Mouse (Mus musculus) CH12F3 (cell line): ENCODE results near the gene Smyd1.
"Not testable (repeated sequence)": the region's sequence is repeated elsewhere in the genome, so short reads cannot be mapped to it uniquely, and the experiment has no call there.

Source experiments
- in situ Hi-C: fragments of 300-500 bp; cut with MboI; formaldehyde crosslinking; loops from 2 replicates; pipeline ENCODE4 v1.14.3; 2020; ENCODE audit warnings: low sequenced_read_pairs

The Smyd1 gene

GRCm38 (mm10) chr6:71329881-71330280 lies 7.8 kb upstream of the Smyd1 start:
- in situ Hi-C loops = no loop called here

DNA sequence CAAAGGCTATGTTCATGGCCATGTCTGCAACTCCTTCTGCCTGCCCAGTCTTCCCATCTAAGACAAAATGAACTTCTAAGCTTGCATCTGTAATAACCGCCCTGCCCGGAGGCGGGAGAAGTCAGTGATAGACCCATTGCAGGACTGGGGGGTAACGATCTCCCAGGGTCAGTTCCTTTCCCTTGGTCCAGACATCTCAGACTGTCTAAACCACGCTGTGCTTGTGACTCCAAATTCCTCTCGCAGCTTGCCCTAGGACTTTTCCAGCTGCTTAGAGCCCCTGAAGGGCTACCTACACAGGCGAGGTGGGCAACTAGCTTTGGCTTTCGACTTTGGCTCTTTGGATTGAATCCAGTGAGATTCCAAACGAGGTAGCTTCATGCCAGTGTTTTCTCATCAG lies 2.8 kb upstream of the Smyd1 start:
- in situ Hi-C loops = no loop called here

GRCm38 (mm10) chr6:71322491-71322921 lies 473 bp upstream of the Smyd1 start, which contains the start of gene Cd8b1:
Cd8b1 (plus strand) TSS chr6:71322788.
- in situ Hi-C loops = no loop called here

- in situ Hi-C loops = no loop called here
Observed at GRCm38 (mm10) chr6:71307486-71307885, 14.5 kb downstream of the Smyd1 start.

DNA sequence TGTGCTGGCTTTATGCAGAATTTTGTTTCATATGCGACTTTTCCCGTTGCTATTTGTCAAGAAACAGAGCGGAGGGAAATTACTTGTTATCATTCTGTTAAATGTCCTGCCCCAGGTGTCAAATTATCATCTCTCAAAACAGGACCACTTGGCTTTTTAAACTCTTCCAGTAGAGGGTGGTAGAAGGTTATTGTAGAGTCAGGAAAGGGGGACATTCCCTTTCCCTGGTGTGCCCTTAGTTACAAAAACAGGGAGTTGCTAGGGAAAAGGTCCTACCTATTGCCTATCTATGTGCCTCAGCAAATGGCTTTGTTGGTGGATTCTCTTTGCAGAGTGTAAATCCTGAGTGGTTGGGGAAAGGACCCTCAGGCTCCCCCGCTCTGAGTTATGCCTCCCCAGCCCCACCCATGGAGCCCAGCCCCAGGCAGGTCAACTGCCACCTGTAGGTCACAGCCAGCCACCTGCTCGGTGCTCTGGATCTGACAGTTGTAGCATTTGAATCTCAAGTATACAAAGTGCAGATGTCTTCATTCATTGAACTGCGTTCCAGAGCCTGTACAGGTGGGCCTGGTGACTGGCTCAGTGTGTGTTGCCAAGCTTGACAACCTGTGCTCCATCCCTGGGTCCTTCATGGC lies 19.8 kb downstream of the Smyd1 start:
- in situ Hi-C loops = no loop called here

DNA sequence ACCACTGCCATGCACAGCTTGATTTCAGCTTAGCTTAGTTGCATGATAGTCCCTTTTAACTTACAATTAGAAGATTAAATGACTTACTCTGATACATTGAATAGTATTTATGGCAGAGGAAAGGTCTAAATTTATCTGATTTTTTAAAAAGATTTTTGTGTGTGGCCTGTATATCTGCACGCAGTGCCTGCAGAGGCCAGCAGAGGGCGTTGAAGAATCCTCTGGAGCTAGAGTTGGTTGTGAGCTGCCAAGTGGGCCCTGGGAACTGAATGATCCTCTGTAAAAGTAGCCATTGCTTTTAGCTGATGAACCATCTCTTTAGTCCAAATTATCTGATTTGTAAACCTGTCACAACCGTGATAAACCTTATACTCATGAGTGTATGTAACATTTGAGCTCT lies 23.3 kb downstream of the Smyd1 start:
- in situ Hi-C loops = no loop called here

GRCm38 (mm10) chr6:71298051-71298450 lies 24.0 kb downstream of the Smyd1 start:
- in situ Hi-C loops = no loop called here

DNA sequence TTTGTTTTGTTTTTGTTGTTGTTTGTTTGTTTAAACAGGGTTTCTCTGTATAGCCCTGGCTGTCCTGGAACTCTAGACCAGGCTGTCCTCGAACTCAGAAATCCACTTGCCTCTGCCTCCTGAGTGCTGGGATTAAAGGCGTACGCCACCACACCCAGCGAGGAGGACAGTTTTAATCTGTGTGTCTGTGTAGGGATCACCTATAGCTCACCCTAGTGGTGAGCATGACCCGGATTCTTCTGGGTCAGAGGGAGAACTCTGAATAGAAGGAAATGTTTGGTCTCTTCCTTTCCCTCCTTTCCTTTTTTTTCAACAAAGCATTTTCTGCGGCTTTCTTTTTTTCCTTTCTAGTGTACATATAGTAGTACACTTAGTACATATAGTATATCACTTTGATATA lies 26.7 kb downstream of the Smyd1 start:
- in situ Hi-C loops = no loop called here

DNA sequence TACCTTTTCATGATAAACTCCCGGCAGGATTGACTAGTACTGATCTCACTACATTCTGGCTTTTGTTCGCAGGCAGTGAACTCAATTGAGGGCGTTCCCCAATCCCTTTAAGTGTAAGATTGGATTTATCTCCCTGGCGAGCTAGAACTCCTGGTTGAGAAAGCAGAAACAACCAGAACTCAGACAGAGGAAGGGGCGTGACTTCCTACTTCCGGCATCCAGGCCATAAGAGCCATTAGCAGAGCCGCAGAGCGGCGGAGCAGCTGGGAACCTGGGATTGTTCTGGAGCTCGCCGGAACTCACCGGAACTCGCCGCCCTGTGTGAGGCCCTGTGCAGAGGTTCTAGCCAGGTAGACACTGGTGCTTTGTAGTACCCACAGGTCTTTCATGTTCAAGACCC lies 28.5 kb downstream of the Smyd1 start:
- in situ Hi-C loops = no loop called here

DNA sequence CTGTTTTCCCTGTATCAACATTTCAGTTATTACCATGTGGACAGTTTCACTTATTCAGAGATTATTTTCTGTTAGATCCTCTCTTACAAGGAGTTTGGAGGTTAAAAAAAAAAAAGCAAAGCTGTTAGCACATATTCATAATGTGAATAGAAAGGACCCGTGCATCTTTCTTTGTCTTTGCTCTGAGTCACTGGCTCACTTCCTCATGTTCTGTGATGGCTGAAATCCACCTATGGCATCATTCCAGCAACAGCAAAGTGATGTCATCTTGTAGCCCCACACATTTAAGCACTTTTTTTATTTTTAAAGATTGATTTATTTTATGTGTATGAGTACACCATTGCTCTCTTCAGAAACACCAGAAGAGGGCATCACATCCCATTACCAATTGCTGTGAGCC lies 42.6 kb downstream of the Smyd1 start:
- in situ Hi-C loops = no loop called here

- in situ Hi-C loops = no loop called here
Observed at GRCm38 (mm10) chr6:71274621-71275020, 47.4 kb downstream of the Smyd1 start.

GRCm38 (mm10) chr6:71273715-71274114 lies 48.3 kb downstream of the Smyd1 start:
- in situ Hi-C loops = no loop called here

DNA sequence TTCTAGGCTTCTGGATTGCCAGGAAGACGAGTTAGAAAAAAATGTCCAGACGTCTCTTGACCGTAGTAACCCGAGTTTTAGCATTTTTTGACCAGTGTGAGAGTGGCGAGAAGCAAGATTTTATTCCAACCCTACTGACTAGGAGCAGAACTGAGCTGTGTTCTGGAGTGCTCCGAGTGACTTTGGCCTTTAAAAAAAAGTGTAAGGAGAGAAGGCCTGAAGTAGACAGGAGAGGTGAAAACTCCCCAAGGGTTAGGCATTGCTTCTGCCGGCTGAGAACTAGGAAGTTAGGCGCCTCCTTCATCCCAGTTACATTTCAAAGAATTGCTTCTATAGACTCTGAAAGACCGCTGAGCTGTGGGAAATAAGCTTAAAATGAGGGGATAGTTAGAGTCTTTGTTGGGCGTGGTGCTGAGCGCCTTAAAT lies 49.7 kb downstream of the Smyd1 start:
- in situ Hi-C loops = no loop called here

- in situ Hi-C loops = no loop called here
Observed at GRCm38 (mm10) chr6:71271389-71272315, 50.4 kb downstream of the Smyd1 start, which contains the start of gene Krcc1. Krcc1 (plus strand) TSS chr6:71271677.

- in situ Hi-C loops = no loop called here
Observed at GRCm38 (mm10) chr6:71271057-71271388, 51.0 kb downstream of the Smyd1 start.

GRCm38 (mm10) chr6:71270301-71271056 lies 51.6 kb downstream of the Smyd1 start:
- in situ Hi-C loops = no loop called here

DNA sequence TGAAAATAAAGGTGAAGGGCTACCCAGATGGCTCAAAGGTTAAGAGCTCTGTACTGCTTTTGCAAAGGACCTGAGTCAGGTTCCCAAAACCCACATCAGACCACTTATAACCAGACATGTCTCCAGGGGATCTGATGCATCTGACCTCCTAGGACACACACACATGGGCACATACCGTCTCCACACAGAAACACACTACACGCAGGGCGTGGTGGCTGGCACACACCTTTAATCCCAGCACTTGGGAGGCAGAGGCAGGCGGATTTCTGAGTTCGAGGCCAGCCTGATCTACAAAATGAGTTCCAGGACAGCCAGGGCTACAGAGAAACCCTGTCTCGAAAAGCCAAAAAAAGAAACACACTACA lies 52.4 kb downstream of the Smyd1 start:
- in situ Hi-C loops = not testable (repeated sequence)

DNA sequence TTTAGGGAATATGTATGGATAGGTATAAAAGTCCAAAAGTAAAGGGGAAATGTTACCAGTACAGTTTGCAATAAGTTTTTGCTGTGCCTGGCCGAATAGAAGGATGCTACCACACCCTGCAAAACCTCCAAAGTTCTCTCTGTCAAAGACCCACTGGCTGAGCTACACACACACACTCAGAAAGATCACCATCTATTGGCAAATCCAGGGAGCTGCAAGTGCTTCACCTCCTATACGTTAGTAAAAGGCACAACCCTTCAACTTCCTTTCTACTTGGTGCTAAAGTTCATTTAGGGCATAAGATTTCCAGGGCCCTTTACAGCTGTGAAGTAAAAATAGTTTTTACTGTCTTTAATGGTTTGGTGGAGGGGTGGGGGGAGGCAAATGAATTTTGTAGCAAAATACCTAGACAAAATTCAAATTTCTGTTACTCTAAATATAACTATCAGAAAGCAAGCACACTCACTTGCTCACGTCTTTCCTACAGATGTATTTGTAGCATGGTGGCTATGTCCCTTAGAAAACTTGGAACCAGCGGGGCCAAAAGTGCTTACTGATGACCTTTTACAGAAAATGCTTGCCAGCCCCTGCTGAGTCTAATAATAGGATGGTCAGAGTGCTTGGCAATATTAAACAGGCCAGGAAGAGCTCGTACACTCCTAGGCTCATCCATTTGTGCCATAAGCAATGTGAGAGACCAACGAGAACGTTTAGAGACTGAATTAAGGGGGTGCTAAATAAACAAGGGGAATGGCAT lies 52.9 kb downstream of the Smyd1 start:
- in situ Hi-C loops = no loop called here

DNA sequence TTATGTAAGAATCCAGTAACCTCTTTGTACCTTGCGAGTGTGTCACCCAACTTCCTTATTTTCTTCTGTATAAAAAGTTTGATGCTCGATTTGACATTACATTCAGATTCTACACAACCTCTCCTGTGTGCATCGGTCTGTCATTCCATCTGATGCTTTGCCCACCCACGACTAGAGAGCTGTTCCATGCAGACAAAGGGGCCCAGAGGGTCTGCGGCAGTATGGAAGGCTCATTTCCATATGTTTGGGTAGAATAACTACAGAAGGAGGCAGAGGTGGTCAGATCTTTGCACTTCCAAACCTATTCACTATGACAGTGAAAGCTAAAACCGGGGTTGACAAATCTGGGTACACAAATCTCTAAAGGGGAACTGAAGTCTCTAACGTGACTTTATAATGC lies 54.4 kb downstream of the Smyd1 start:
- in situ Hi-C loops = not testable (repeated sequence)

DNA sequence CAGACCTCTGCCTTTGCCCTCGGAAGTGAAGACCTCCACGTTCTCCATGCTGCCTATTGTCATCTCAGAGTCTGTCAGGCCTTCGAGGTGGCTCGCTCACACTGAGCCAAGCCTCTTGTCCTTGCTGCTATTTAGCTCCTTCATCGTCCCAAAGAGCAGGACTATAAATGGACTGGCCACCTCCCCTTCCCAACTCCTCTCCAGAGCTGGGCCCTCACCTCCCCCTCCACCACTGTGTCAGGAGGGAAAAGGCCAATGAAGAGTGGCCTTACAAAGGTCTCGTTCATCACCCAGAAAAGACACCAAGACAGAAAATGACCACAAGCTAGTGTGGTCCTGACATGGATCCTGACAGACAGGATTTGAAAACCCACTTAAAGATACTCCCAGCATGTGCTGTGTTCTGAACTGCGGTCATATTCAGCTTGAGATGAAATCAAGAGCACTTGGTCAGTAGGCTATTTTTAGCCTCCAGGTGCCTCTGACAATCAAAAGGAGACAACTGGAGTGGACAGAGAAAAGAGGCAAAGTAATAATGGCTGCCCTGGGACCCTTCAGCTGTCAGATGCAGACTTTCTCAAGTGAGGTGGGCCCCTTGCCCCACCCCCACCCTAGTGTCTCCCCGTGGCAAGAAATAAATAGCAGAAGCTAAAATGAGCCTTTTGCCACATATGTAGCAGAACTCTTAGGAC lies 59.7 kb downstream of the Smyd1 start:
- in situ Hi-C loops = no loop called here
